Mouse (Mus musculus): Measurements from ENCODE around the gene Zfp948.
"Not testable (repeated sequence)": the region's sequence is repeated elsewhere in the genome, so short reads cannot be mapped to it uniquely, and the experiment has no call there.

The Zfp948 gene

DNA sequence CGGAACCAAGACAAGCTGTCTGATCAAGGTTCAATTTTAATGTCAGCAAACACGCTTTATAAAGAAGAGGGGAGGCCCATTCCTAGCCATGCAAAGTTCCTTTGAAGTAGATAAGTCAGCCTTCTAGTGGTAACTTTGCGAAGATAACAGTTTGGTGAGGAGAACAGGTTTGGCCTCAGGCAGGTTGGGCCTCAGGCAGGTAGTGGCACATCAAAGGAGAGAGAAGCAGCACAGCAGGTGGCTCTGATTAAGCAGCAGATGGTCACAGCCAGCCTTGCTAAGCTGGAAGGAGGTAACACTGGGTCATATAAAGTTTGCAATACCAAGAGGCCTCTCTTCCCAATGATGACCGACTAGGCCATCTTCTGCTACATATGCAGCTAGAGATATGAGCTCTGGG is 69.0 kb downstream of the Zfp948 start:
- DNase-seq (ENCODE audit: low read depth, low spot score) = not testable (repeated sequence)

All from retina, adult 2 months (tissue).